Mouse (Mus musculus) layer of hippocampus, postnatal 36 days (tissue): ENCODE data around the gene Slc25a47. TPM values are rescaled to one million over a fixed set of nuclear protein-coding genes. Genes with fewer than 3 reads are reported as not detected.

Experiments
- microRNA-seq, 2 experiments: library from miRNA; unstranded; fragments of <30 nt; microRNA quantifications; one replicate each; pipeline ENCODE4 v1.2.0; 2021
- total RNA-seq, 2 experiments: library from RNA; stranded (reverse); gene quantifications; 2 replicates each; pipeline ENCODE4 v1.2.3; 2021

Slc25a47 gene
- total RNA-seq, 2 experiments from 2014 or later: 10.8 to 12.1 TPM

Small RNA genes lying within 50 kb of the gene (microRNA-seq; reads per million reads assigned to microRNA genes)
- 54.6 to 71.3 reads per million in 2 experiments for gene Mir345

Other genes starting within 250 kb of the Slc25a47 start
- 1 to 10 TPM; 4.1 to 5.0 TPM for gene Degs2, start 133.7 kb upstream of the Slc25a47 start, total RNA-seq
- 10 to 100 TPM; 52.1 to 55.8 TPM for gene Yy1, start 43.1 kb upstream of the Slc25a47 start, total RNA-seq
- 10 to 100 TPM; 21.8 to 22.9 TPM for gene Slc25a29, start 163 bp upstream of the Slc25a47 start, total RNA-seq
- 10 to 100 TPM; 13.0 to 14.6 TPM for gene Wdr25, start 57.6 kb downstream of the Slc25a47 start, total RNA-seq
- 10 to 100 TPM; 83.6 to 85.6 TPM for gene Wars, start 58.1 kb downstream of the Slc25a47 start, total RNA-seq
- 100 to 1,000 TPM; 139 to 145 TPM for gene Begain, start 232.2 kb downstream of the Slc25a47 start, total RNA-seq